Mouse (Mus musculus) c-Kit-positive CD71-negative TER-119-negative erythroid progenitor cells, embryonic 14.5 days (primary cell): Measurements from ENCODE around the gene Gjd3.

Source experiments
- DNase-seq: peaks from one replicate; pipeline ENCODE4 v3.0.0-alpha.2; 2013; ENCODE audit warnings: low read depth

The Gjd3 gene

GRCm38 (mm10) chr11:98932293-98933091, 50.3 kb downstream of the Gjd3 start:
- DNase-seq: no peak
